Mouse (Mus musculus) left cerebral cortex, adult 8-10 months (tissue): ENCODE measurements around the gene Gpr21. TPM values are rescaled to one million over a fixed set of nuclear protein-coding genes. Genes with fewer than 3 reads are reported as not detected.

ENCODE experiments used
- total RNA-seq, 4 experiments: library from RNA; stranded (reverse); gene quantifications; 2 replicates each; pipeline ENCODE4 v1.2.4; 2022

Gene Gpr21
- total RNA-seq, 4 experiments from 2014 or later, result 5.3 to 6.6 (median 6.3) TPM

Other genes starting within 250 kb of the Gpr21 start
- gene Olfr368, start 189.8 kb upstream of the Gpr21 start, total RNA-seq, result not detected
- gene Pdcl, start 157.0 kb upstream of the Gpr21 start, total RNA-seq, result 10 to 100 TPM; 21.7 to 27.5 (median 23.7) TPM
- 10 to 100 TPM; 75.6 to 92.0 (median 82.8) TPM for gene Rc3h2, start 93.4 kb upstream of the Gpr21 start, total RNA-seq
- 10 to 100 TPM in 1 of 4 experiments, 1 to 10 TPM in 3; 8.4 to 11.1 (median 9.1) TPM for gene Zbtb26, start 73.2 kb upstream of the Gpr21 start, total RNA-seq
- 10 to 100 TPM; 12.6 to 14.9 (median 14.0) TPM for gene Zbtb6, start 73.2 kb upstream of the Gpr21 start, total RNA-seq
- 100 to 1,000 TPM in 1 of 4 experiments, 10 to 100 TPM in 3; 88.3 to 108 (median 96.0) TPM for gene Rabgap1, start 73.1 kb upstream of the Gpr21 start, total RNA-seq
- 100 to 1,000 TPM; 285 to 339 (median 298) TPM for gene Strbp, start 187.5 kb downstream of the Gpr21 start, total RNA-seq